Mouse (Mus musculus) kidney, adult 18-20 months (tissue): ENCODE measurements at regions not wholly inside any gene's neighbourhood (a gene's known extent, or its start where the extent isn't known, plus 50 kb on each side); places are given as distances from the start of the nearest gene placed in this dataset.

Experiments used
- DNase-seq: peaks from one replicate; pipeline ENCODE4 v3.0.0; 2021

DNA sequence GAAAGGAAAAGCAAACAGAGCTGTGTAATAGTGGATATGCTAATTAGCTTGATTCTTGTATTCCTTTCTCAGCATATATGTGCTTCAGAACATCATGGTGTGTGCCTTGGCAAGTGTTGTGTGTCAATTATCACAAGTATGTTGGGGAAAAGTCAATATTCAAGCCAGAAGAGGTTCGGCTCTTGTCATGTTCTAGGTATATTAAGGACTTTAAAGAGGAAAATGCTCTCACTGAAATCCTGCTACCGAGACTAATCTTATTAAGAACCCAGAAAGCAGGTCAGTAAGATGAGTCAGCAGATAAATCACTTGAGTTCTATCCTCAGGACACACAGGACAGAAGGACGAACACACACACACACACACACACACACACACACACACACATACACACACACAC is 148.6 kb downstream of the Snx19 start:
- DNase-seq = no peak

- DNase-seq = no peak
Measured at GRCm38 (mm10) chr9:30573294-30573693, 146.4 kb downstream of the Snx19 start.

GRCm38 (mm10) chr9:30571014-30571413 is 144.1 kb downstream of the Snx19 start:
- no peak for DNase-seq

DNA sequence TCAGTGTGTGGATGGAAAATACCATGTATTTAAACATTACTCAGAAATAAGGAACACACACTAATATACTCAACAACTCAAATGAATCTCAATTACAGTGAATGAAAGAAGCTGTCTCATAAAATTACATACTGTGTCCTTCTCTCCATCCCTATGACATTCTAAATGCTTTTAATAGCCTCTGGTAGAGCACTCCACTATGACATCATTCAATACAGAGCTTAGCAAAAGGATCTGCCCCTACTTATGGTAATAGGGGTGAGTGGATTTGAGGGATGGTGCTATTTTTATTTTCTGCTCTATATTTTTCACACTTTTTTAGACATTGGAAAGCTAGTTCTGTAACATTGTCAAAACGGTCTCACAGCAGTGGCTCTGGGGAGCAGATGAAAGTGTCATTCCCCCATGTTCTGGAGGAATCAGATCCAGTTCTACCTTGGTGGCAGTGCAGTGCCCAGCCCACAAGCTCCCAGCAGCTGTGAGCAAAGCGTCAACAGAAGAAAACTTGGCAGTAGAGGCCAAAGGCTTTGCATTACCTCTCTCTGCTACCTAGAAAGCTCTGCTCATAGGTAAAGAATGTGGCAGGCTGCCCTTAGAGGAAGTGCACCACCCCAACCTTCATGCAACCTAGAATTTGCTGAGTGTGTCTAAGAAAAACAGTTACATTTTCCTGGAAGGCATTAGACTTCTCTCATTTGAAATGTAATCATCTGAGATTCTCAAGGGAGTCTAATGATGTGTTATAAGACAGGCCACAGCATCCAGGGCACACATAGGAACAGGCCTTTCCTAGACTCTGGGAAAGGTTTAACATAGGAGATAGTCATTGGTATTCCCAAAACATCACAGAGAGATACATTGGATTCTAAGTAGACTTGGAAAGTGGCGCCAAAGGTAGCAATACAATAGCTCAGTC is 138.1 kb downstream of the Snx19 start:
- no peak for DNase-seq

DNA sequence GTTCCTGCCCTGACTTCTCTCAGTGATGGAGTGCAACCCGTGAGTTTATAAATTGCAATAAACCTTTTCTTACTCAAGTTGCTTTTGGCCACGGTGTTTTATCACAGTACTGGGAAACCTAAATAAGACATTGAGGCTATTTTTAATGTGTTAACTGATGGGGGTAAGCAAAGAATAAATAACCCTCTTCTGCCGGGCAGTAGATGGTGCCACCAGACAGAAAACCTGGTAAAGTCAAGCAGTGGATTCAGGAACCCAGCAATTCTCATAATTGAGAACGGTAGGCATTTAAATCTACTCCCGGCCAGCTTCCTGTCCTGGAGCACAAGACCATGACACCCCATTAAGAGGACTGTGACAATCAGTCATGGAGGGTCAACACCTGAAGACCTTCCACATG is 136.5 kb downstream of the Snx19 start:
- DNase-seq = no peak

DNA sequence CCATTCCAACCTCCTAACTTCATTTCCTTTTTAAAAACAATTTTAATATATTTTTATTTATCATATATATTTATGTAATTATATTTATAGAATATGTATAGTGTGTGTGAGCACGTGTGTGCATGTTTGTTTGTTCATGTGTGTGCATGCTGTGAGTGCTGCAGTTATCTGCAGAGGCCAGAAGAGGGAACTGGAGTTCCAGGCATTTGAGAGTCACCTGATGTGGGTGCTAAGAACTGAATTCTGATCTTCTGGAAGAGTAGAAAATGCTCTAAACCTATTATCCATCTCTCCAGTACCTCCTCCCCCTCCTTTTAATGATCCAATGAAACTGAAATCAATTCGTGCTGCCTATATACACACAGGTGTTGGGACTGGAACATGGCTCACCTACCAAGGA is 128.0 kb downstream of the Snx19 start:
- DNase-seq = no peak

- no peak for DNase-seq
Measured at GRCm38 (mm10) chr9:30552721-30553120, 125.8 kb downstream of the Snx19 start.

GRCm38 (mm10) chr9:30549892-30550515 is 123.1 kb downstream of the Snx19 start:
- DNase-seq = no peak

- no peak for DNase-seq
Measured at GRCm38 (mm10) chr9:30539858-30540257, 113.0 kb downstream of the Snx19 start.

- no peak for DNase-seq
Measured at GRCm38 (mm10) chr9:30536508-30537100, 109.7 kb downstream of the Snx19 start.

DNA sequence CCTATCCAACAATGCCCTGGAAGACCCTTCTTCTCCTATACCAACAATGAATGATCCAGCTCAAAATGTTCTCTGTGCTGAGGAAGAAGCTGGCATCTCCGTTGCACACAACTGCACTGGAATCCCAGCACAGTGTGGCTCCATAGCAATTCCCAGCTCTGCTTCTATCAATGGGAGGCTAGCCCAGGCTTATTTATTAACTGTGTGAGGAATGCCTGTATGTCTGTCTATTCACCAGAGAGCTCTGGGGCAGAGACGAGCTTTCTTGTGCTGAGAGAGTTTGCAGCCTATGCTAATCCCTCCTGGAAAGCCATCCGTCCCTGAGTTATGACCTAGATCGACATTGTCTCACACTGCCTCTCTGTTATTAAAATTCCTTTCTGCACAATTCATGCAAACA is 108.1 kb downstream of the Snx19 start:
- no peak for DNase-seq

DNA sequence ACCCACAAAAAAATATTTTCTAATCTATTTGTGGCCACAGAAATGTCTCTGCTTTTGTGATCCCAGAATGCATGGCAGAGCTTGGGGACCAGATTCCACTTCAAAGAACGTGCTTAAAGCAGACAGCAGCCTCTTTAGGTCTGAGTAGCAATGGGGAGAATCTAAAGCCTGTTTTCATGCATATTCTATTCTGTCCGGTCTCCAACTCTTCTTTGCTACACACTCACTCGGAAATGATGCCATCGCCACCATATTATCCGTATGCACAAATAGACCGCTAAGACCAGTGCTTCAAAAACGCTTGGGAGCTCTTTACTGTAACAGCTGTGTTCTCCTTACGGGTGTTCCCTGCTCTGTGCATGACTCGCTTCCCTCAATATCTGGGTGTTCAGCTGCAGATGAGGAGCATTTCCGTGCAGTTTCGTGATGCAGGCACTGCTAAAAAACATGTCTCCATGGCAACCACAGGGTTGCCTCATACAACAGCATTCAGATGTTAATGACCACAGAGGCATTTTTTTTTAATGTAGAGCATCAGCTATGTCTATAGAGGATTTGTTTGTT is 107.0 kb downstream of the Snx19 start:
- no peak for DNase-seq

GRCm38 (mm10) chr9:30533091-30533779 is 106.3 kb downstream of the Snx19 start:
- no peak for DNase-seq

- no peak for DNase-seq
Measured at GRCm38 (mm10) chr9:30525086-30525485, 98.2 kb downstream of the Snx19 start.

- no peak for DNase-seq
Measured at GRCm38 (mm10) chr9:30524401-30525066, 97.6 kb downstream of the Snx19 start.

GRCm38 (mm10) chr9:30523852-30524251 is 96.9 kb downstream of the Snx19 start:
- peak; percentile 18 for DNase-seq

DNA sequence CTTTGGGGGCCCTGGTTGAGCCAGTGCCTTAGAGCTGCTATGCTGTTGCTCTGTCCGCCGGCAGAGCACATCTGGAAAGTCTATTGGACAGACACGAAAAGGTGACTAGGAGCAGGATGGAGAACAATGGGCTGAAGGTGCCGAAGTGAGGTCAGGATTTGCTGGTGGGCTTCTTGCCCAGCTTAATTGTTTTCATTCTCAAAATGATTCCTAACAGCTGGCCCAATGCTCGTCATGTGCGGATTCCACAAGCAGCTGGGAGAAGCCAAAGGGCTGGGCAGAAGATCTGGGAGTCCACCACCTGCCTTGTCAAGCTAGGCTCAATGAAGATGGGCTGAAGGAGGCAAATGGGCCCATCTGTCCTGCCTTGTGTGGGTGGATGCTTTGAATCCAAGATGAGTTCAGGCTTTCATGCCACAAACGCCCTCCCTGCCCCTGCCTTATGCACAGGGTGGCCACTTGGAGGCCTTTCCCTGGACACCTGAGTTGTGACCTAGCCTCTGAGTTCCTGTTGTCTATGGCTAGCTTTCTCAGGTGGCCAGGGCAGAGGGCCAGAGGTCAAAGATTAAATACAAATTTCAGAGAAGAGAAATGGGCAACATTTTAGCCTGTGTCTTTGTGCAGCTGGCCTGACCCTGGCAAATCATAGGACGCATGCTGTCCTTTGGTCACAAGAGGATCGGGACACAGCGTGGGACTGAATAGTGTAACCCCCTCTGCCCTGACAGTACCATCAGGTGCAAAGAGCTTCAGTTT is 95.9 kb downstream of the Snx19 start:
- no peak for DNase-seq

- no peak for DNase-seq
Measured at GRCm38 (mm10) chr9:30521556-30522240, 94.8 kb downstream of the Snx19 start.

DNA sequence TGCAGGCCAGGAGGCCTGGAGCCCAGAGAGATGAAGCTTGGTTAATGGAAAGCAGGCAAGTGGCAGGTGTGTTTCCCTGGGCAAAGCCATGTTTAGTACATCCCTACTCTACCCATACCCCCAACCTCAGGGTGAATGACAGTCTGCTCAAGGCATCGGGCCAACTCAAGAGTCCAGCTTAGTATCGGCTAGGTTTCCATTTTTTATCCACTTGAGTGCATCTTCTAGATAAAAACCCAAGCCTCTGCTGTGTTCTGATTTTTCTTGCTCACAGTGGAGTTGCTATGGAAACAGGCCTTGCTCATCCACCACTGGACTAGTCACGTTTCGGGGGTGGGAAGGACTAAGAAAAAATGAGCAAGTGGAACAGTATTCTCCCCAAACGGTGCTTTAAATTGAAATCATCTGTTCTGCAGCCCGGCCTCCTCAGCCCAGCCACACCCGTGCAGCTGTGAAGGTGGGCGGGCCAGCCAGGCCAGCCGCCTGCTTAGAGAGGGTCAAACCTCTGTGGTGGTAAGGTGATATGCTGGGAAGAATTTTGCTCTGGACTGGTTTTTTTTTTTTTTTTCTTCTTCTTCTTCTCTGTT is 94.0 kb downstream of the Snx19 start:
- no peak for DNase-seq

DNA sequence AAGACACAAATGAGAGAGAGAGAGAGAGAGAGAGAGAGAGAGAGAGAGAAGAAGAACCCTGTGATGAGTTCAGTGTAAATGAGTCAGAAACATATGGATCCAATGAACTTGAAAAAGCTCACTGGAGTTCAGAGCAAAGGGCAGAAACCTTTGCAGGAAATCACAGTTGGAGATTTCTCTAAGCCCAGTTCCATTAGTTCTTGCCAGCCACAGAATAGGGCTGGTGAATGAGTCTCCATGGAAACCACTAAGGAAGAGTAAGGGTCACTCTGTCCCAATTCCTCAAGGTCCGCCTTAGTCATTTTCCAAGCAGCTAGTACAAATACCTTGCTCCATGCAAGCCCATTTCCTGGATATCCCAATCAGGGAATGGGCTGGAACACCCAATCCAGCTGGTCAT is 93.2 kb downstream of the Snx19 start:
- no peak for DNase-seq

DNA sequence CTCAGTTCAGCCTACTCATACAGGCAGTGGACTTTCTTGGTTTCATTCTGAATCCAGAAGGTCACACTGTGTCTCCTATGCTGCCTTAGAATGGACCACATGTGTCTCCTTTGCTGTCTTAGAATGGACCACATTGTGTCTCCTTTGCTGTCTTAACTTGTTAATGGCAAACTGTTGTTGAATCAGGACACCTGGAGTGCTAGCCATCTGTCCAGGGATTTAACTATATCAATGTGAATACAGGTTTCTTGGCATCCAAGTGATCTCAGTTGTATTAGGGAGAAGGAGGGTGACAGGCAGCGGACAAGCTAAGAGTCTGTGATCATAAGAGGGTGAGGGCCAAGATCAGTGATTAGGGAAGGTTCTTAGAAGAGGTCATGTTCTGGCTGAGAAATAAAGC is 92.3 kb downstream of the Snx19 start:
- DNase-seq = no peak
